Comparison of ENCODE assay signal across 11 mouse cellular contexts in the genomic region with DNA sequence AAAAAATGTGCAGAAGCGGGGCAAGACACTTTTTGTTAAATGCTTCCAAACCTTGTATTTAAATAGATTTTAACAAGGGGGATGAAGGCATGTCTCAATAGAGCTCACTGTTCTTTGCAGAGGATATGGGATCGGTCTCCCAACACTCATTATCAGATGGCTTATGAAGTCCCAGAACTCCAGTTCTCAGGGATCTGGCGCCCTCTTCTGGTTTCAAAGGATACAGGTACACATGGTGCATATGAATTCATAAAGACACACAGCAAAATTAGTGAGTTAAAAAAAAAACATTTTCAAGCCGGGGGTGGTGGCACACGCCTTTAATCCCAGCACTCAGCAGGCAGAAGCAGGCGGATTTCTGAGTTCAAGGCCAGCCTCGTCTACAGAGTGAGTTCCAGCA. TPM values are rescaled to one million over a fixed set of nuclear protein-coding genes. Genes with fewer than 3 reads are reported as not detected.
A peak's percentile ranks its signal among the peaks of the same experiment; 100 is the strongest.
DNase-seq lines count a peak whose midpoint lies in the region; ATAC-seq and TF ChIP-seq lines count a peak whose summit lies in the region.
"Had no signal": no experiment of that assay in that cellular context is flagged by ENCODE, and none has a peak within 500 bp of the region (broad histone marks: within the 10 kb centered on the region; RNA-seq: fewer than 3 reads in every experiment).

No protein-coding gene starts in this region.

- 88% methylated on average over 7 of the region's 7 CpGs for WGBS in hindbrain, embryonic 11.5 days
- 91% methylated on average over 7 of the region's 7 CpGs for WGBS in hindbrain, embryonic 10.5 days
- WGBS in lung, postnatal 0 days: 92% methylated on average over 7 of the region's 7 CpGs

- H3K4me3 ChIP-seq in hindbrain, embryonic 11.5 days (ENCODE audit: low read depth, low read length): no peak overlapping the region
- no peak overlapping the region for H3K4me3 ChIP-seq in hindbrain, embryonic 10.5 days
- H3K4me3 ChIP-seq in lung, postnatal 0 days (ENCODE audit: low read depth, low read length): no peak overlapping the region
- no peak overlapping the region for H3K4me3 ChIP-seq in MEL (ENCODE audit: control insufficient read depth in 1 of 2, insufficient read depth in 1 of 2, low read depth in 2 of 2, low read length in 2 of 2)
- H3K4me3 ChIP-seq: neural tube, embryonic 13.5 days had no signal

- no peak for ATAC-seq in hindbrain, embryonic 11.5 days (ENCODE audit: low FRiP score)
- no peak for ATAC-seq in lung, postnatal 0 days
- ATAC-seq in inflammation-experienced regulatory T-cells, adult 6 months: no peak

- peak; percentile 51 for TF ChIP-seq CTCF in lung, postnatal 0 days (IDR thresholded peaks at IDR 0.05)
- peak; percentile 42 to 60 (median 46) for TF ChIP-seq CTCF in MEL (IDR thresholded peaks at IDR 0.05 in 2 of 3, conservative IDR thresholded peaks at IDR 0.05 in 1 of 3; ENCODE audit: control insufficient read depth in 1 of 3, insufficient read depth in 1 of 3, low read depth in 2 of 3, low read length in 3 of 3, poor library complexity in 1 of 3, severe bottlenecking in 1 of 3)

- H3K9ac ChIP-seq in hindbrain, embryonic 11.5 days (ENCODE audit: low read depth, low read length): no peak overlapping the region
- H3K9ac ChIP-seq in lung, postnatal 0 days (replicated peaks; ENCODE audit: low read depth): no peak overlapping the region
- no peak overlapping the region for H3K9ac ChIP-seq in MEL (ENCODE audit: control insufficient read depth, low read depth, low read length, poor library complexity, severe bottlenecking)
- H3K9ac ChIP-seq: neural tube, embryonic 13.5 days had no signal

- H3K36me3 ChIP-seq in hindbrain, embryonic 11.5 days (ENCODE audit: control insufficient read depth, insufficient read depth, low read length): peaks cover 5% of the 10 kb centered on the region; the same call in 1 of the 2 replicates
- peaks cover 55% of the 10 kb centered on the region for H3K36me3 ChIP-seq in hindbrain, embryonic 10.5 days
- peaks cover 15% of the 10 kb centered on the region for H3K36me3 ChIP-seq in lung, postnatal 0 days (ENCODE audit: insufficient read depth, low read length)
- H3K36me3 ChIP-seq in MEL (ENCODE audit: control insufficient read depth in 1 of 2, insufficient read depth in 2 of 2, low read length in 2 of 2): peaks cover 5 to 7% of the 10 kb centered on the region in 2 experiments

- H3K79me2 ChIP-seq in MEL (ENCODE audit: control insufficient read depth, insufficient read depth, low read length, poor library complexity): peaks cover 18% of the 10 kb centered on the region

- peak; percentile 57 for DNase-seq in hindbrain, embryonic 11.5 days (ENCODE audit: low spot score)
- DNase-seq in hindbrain, embryonic 10.5 days (ENCODE audit: low spot score): no peak
- peak; percentile 30 for DNase-seq in lung, postnatal 0 days (ENCODE audit: low spot score)
- DNase-seq in lung, postnatal 25 days (ENCODE audit: low spot score): no peak
- DNase-seq in MEL (ENCODE audit: low read depth, low spot score): peak; percentile 71
- peak; percentile 77 for DNase-seq in induced T-regulatory cell, adult 2 months (ENCODE audit: low read depth)
- no peak for DNase-seq in spleen, postnatal 36 days (ENCODE audit: low spot score in 2 of 2)
- DNase-seq: kidney, adult 9 months; thymus, postnatal 25 days had no signal

- H3K27me3 ChIP-seq in hindbrain, embryonic 11.5 days (ENCODE audit: control insufficient read depth, insufficient read depth, low read length): no peaks in the 10 kb centered on the region
- H3K27me3 ChIP-seq in hindbrain, embryonic 10.5 days (ENCODE audit: insufficient read depth, poor library complexity, severe bottlenecking): no peaks in the 10 kb centered on the region
- H3K27me3 ChIP-seq in lung, postnatal 0 days (replicated peaks; ENCODE audit: insufficient read depth, low read length): no peaks in the 10 kb centered on the region
- no peaks in the 10 kb centered on the region for H3K27me3 ChIP-seq in MEL (ENCODE audit: control insufficient read depth in 1 of 2, insufficient read depth in 2 of 2, low read length in 2 of 2)
- H3K27me3 ChIP-seq: neural tube, embryonic 13.5 days had no signal

- H3K27ac ChIP-seq in hindbrain, embryonic 11.5 days (ENCODE audit: low read depth, low read length): no peak overlapping the region
- H3K27ac ChIP-seq in hindbrain, embryonic 10.5 days: no peak overlapping the region
- H3K27ac ChIP-seq in lung, postnatal 0 days (ENCODE audit: low read length): no peak overlapping the region
- no peak overlapping the region for H3K27ac ChIP-seq in MEL (ENCODE audit: control insufficient read depth, low read depth, low read length)
- H3K27ac ChIP-seq: neural tube, embryonic 13.5 days had no signal

- TF ChIP-seq EP300 in lung, postnatal 0 days (IDR thresholded peaks at IDR 0.05): no peak
- TF ChIP-seq EP300 in MEL (IDR thresholded peaks at IDR 0.05; ENCODE audit: low read depth in 1 of 2, low read length in 2 of 2): no peak

- TF ChIP-seq POLR2A in MEL (IDR thresholded peaks at IDR 0.05; ENCODE audit: control insufficient read depth in 1 of 2, insufficient read depth in 1 of 2, low read depth in 1 of 2, low read length in 2 of 2, poor library complexity in 1 of 2): no peak

- no peak overlapping the region for H3K4me2 ChIP-seq in hindbrain, embryonic 11.5 days (replicated peaks; ENCODE audit: low read depth, low read length)
- H3K4me2 ChIP-seq in lung, postnatal 0 days (replicated peaks; ENCODE audit: low read depth, low read length): no peak overlapping the region
- H3K4me2 ChIP-seq: neural tube, embryonic 13.5 days had no signal

- H3K4me1 ChIP-seq in hindbrain, embryonic 11.5 days (replicated peaks; ENCODE audit: control insufficient read depth, insufficient read depth, low read length): no peaks in the 10 kb centered on the region
- H3K4me1 ChIP-seq in hindbrain, embryonic 10.5 days (replicated peaks): peaks cover 13% of the 10 kb centered on the region
- no peaks in the 10 kb centered on the region for H3K4me1 ChIP-seq in lung, postnatal 0 days (ENCODE audit: insufficient read depth, low read depth, low read length)
- H3K4me1 ChIP-seq in MEL (ENCODE audit: control insufficient read depth in 1 of 2, insufficient read depth in 2 of 2, low read length in 2 of 2): peaks cover 0 to 6% of the 10 kb centered on the region in 2 experiments; a peak in 1 of 4 replicates

- H3K9me3 ChIP-seq in hindbrain, embryonic 11.5 days (ENCODE audit: control insufficient read depth, low read length): no peaks in the 10 kb centered on the region
- H3K9me3 ChIP-seq in hindbrain, embryonic 10.5 days: no peaks in the 10 kb centered on the region
- H3K9me3 ChIP-seq in lung, postnatal 0 days (ENCODE audit: low read length): no peaks in the 10 kb centered on the region
- H3K9me3 ChIP-seq in MEL (replicated peaks; ENCODE audit: insufficient read depth, low read length): no peaks in the 10 kb centered on the region
- H3K9me3 ChIP-seq: neural tube, embryonic 13.5 days had no signal

- TF ChIP-seq RAD21 in MEL (IDR thresholded peaks at IDR 0.05; ENCODE audit: low read depth, low read length): no peak; the same call in 1 of the 2 replicates

TF ChIP-seq in MEL, 35 proteins besides CTCF, POLR2A, EP300 and RAD21:
- TF ChIP-seq POLR2AphosphoS5 (IDR thresholded peaks at IDR 0.05; ENCODE audit: borderline replicate concordance, low read depth, low read length) (no peak), RCOR1 (IDR thresholded peaks at IDR 0.05; ENCODE audit: low read depth, low read length) (no peak), ZMIZ1 (IDR thresholded peaks at IDR 0.05; ENCODE audit: low read depth, low read length) (no peak), GATA1 (IDR thresholded peaks at IDR 0.05; ENCODE audit: low read depth, low read length) (no peak), KAT2A (conservative IDR thresholded peaks at IDR 0.05; ENCODE audit: low read depth, low read length) (no peak), BHLHE40 (IDR thresholded peaks at IDR 0.05; ENCODE audit: borderline replicate concordance, low read depth, low read length) (no peak), SIN3A (IDR thresholded peaks at IDR 0.05; ENCODE audit: low read length) (no peak), GABPA (IDR thresholded peaks at IDR 0.05; ENCODE audit: low read depth, low read length) (no peak)

RNA-seq across cellular contexts. Expression of a gene that starts 2.6 kb away (rescaled TPM):
- 48.0 and 54.2 TPM in 2 replicates for polyA plus RNA-seq in hindbrain, embryonic 11.5 days (2014; fragmentation: Nextera tagmentation; extraction: Ambion mirVana)
- 79.1 and 90.4 TPM in 2 replicates for polyA plus RNA-seq in hindbrain, embryonic 10.5 days (2016; fragmentation: Nextera tagmentation; extraction: Ambion mirVana)
- polyA plus RNA-seq in lung, postnatal 0 days (2015; fragmentation: Nextera tagmentation; extraction: Ambion mirVana): 47.1 and 57.8 TPM in 2 replicates
- total RNA-seq in MEL (2012; rRNA removed): 64.6 and 67.8 TPM in 2 replicates
- polyA plus RNA-seq in MEL (2012; ENCODE audit: insufficient read depth in 1 of 2, insufficient read length in 2 of 2, low read depth in 1 of 2, low replicate concordance in 2 of 2, missing spikeins in 1 of 2): 100 to 1,000 TPM in 1 of 2 experiments, not detected in 1; 102 TPM
- polyA plus RNA-seq in inflammation-experienced regulatory T-cells, adult 6 months (2017; shearing (Covaris generic)): 10 to 100 TPM in 2 of 3 experiments, 1 to 10 TPM in 1; 8.8 to 14.4 (median 11.7) TPM

RNA-seq across cellular contexts. Expression of a gene that starts 6.6 kb away (rescaled TPM):
- 21.7 and 26.1 TPM in 2 replicates for polyA plus RNA-seq in hindbrain, embryonic 11.5 days (2014; fragmentation: Nextera tagmentation; extraction: Ambion mirVana)
- 10.4 and 16.4 TPM in 2 replicates for polyA plus RNA-seq in hindbrain, embryonic 10.5 days (2016; fragmentation: Nextera tagmentation; extraction: Ambion mirVana)
- polyA plus RNA-seq in lung, postnatal 0 days (2015; fragmentation: Nextera tagmentation; extraction: Ambion mirVana): 55.5 and 67.3 TPM in 2 replicates
- 32.1 and 33.7 TPM in 2 replicates for total RNA-seq in MEL (2012; rRNA removed)
- polyA plus RNA-seq in MEL (2012; ENCODE audit: insufficient read depth in 1 of 2, insufficient read length in 2 of 2, low read depth in 1 of 2, low replicate concordance in 2 of 2, missing spikeins in 1 of 2): 10 to 100 TPM in 1 of 2 experiments, not detected in 1; 79.2 TPM
- polyA plus RNA-seq in inflammation-experienced regulatory T-cells, adult 6 months (2017; shearing (Covaris generic)): 100 to 1,000 TPM; 115 to 147 (median 144) TPM

Comparison
In these comparisons a context has a peak if more than half of its experiments do, and no peak if none do; other contexts are left out.
1. DNase-seq: peak in hindbrain, embryonic 11.5 days (single experiment), lung, postnatal 0 days (single experiment), MEL (single experiment) and induced T-regulatory cell, adult 2 months (single experiment); none in hindbrain, embryonic 10.5 days (single experiment), lung, postnatal 25 days (single experiment) and spleen, postnatal 36 days (0 of 2).